Mouse (Mus musculus) CH12.LX (cell line): ENCODE measurements around the gene Stfa2l1. TPM values are rescaled to one million over a fixed set of nuclear protein-coding genes. Genes with fewer than 3 reads are reported as not detected.
"Not testable (repeated sequence)": the region's sequence is repeated elsewhere in the genome, so short reads cannot be mapped to it uniquely, and the experiment has no call there.

Experiments used
- DNase-seq: peaks from one replicate; pipeline ENCODE4 v3.0.0-alpha.2; 2013; ENCODE audit errors: extremely low read depth
- H3K27ac ChIP-seq: 2 replicates; pipeline ENCODE4 v1.5.1; 2012; ENCODE audit warnings: low read depth, mild to moderate bottlenecking, control low read depth, moderate library complexity; ENCODE audit not compliant: insufficient read depth
- H3K27me3 ChIP-seq: replicated peaks from 2 replicates; pipeline ENCODE3; 2012; ENCODE audit warnings: inconsistent platforms
- H3K36me3 ChIP-seq, 2 experiments: replicated peaks in 1 of 2; 2 replicates each; pipeline versions ENCODE3 to v1.6.1; 2012; ENCODE audit warnings: inconsistent platforms in 1 of 2, low read length in 1 of 2, mild to moderate bottlenecking in 1 of 2, mixed read lengths in 1 of 2, moderate library complexity in 1 of 2; ENCODE audit not compliant: control insufficient read depth in 1 of 2, insufficient read depth in 1 of 2
- H3K4me1 ChIP-seq, 2 experiments: 2 replicates each; pipeline ENCODE4 v1.6.1; 2012; ENCODE audit warnings: inconsistent platforms in 1 of 2, moderate library complexity in 1 of 2; ENCODE audit not compliant: insufficient read depth in 2 of 2, control insufficient read depth in 1 of 2
- H3K4me2 ChIP-seq: 2 replicates; pipeline ENCODE4 v1.6.1; 2012; ENCODE audit warnings: low read depth, mild to moderate bottlenecking, control low read depth; ENCODE audit not compliant: poor library complexity, insufficient read depth, severe bottlenecking
- H3K4me3 ChIP-seq, 3 experiments: fragments of 150-350 bp in 1 of 3; sonication (generic) in 1 of 3; replicated peaks in 1 of 3; 2 replicates each; pipeline versions ENCODE3 to v1.5.1; 2011 to 2012; ENCODE audit warnings: low read depth in 2 of 3, low read length in 2 of 3, mild to moderate bottlenecking in 2 of 3, moderate library complexity in 2 of 3, control low read depth in 1 of 3, improper control_type of control experiment in 1 of 3, inconsistent platforms in 1 of 3, mixed read lengths in 1 of 3; ENCODE audit not compliant: poor library complexity in 1 of 3
- H3K79me2 ChIP-seq: replicated peaks from 2 replicates; pipeline ENCODE4 v1.6.1; 2012; ENCODE audit warnings: mild to moderate bottlenecking, moderate library complexity; ENCODE audit not compliant: control insufficient read depth, poor library complexity, insufficient read depth, severe bottlenecking; ENCODE audit errors: extremely low read depth
- H3K9ac ChIP-seq: 2 replicates; pipeline ENCODE4 v1.6.1; 2012; ENCODE audit warnings: low read depth, mild to moderate bottlenecking, control low read depth, moderate library complexity; ENCODE audit not compliant: insufficient read depth
- H3K9me3 ChIP-seq: replicated peaks from 2 replicates; pipeline ENCODE3; 2012; ENCODE audit warnings: low read length, inconsistent platforms, mixed read lengths
- BHLHE40 ChIP-seq: IDR thresholded peaks from 2 replicates; pipeline ENCODE4 v1.6.1; 2011; ENCODE audit warnings: mild to moderate bottlenecking, low read depth, low read length, improper control_type of control experiment
- ELF1 ChIP-seq: IDR thresholded peaks from 2 replicates; pipeline ENCODE4 v1.6.1; 2014; ENCODE audit warnings: low read depth, mild to moderate bottlenecking, inconsistent platforms, low read length, improper control_type of control experiment
- EP300 ChIP-seq: IDR thresholded peaks from 2 replicates; pipeline ENCODE4 v1.6.1; 2011; ENCODE audit warnings: low read length, improper control_type of control experiment
- ETS1 ChIP-seq: conservative IDR thresholded peaks from 2 replicates; pipeline ENCODE4 v1.6.1; 2012; ENCODE audit warnings: low read depth, mild to moderate bottlenecking, inconsistent platforms, low read length, improper control_type of control experiment, moderate library complexity
- HCFC1 ChIP-seq: IDR thresholded peaks from 2 replicates; pipeline ENCODE4 v1.6.1; 2012; ENCODE audit warnings: low read depth, mild to moderate bottlenecking, inconsistent platforms, low read length, improper control_type of control experiment
- MAX ChIP-seq: IDR thresholded peaks from 2 replicates; pipeline ENCODE4 v1.6.1; 2011; ENCODE audit warnings: low read length, improper control_type of control experiment
- MEF2A ChIP-seq: IDR thresholded peaks from 2 replicates; pipeline ENCODE4 v1.6.1; 2014; ENCODE audit warnings: low read depth, mild to moderate bottlenecking, inconsistent platforms, low read length, improper control_type of control experiment, borderline replicate concordance
- MXI1 ChIP-seq: IDR thresholded peaks from 2 replicates; pipeline ENCODE4 v1.6.1; 2011; ENCODE audit warnings: mild to moderate bottlenecking, low read depth, low read length, improper control_type of control experiment
- NELFE ChIP-seq: IDR thresholded peaks from 2 replicates; pipeline ENCODE4 v1.6.1; 2011; ENCODE audit warnings: low read depth, low read length, improper control_type of control experiment
- POLR2A ChIP-seq: IDR thresholded peaks from 2 replicates; pipeline ENCODE4 v1.6.1; 2011; ENCODE audit warnings: low read depth, mild to moderate bottlenecking, improper control_type of control experiment, low read length
- SIN3A ChIP-seq: IDR thresholded peaks from 2 replicates; pipeline ENCODE4 v1.6.1; 2012; ENCODE audit warnings: low read length, improper control_type of control experiment, inconsistent platforms
- SMC3 ChIP-seq: IDR thresholded peaks from 2 replicates; pipeline ENCODE4 v1.6.1; 2011; ENCODE audit warnings: low read depth, low read length, improper control_type of control experiment
- UBTF ChIP-seq: IDR thresholded peaks from 2 replicates; pipeline ENCODE4 v1.6.1; 2012; ENCODE audit warnings: low read depth, mild to moderate bottlenecking, inconsistent platforms, low read length, improper control_type of control experiment, moderate library complexity
- ZC3H11A ChIP-seq: IDR thresholded peaks from 2 replicates; pipeline ENCODE4 v1.6.1; 2012; ENCODE audit warnings: low read depth, mild to moderate bottlenecking, inconsistent platforms, low read length, improper control_type of control experiment
- ZKSCAN1 ChIP-seq: IDR thresholded peaks from 2 replicates; pipeline ENCODE4 v1.6.1; 2012; ENCODE audit warnings: low read depth, inconsistent platforms, low read length, improper control_type of control experiment, borderline replicate concordance
- dilution Hi-C: fragments of 300-500 bp; cut with MboI; formaldehyde crosslinking; loops from 2 replicates; pipeline ENCODE4 v1.14.3; 2020; ENCODE audit warnings: low sequenced_read_pairs; ENCODE audit not compliant: extremely low pct_unique_long_range_greater_than_20kb, extremely low pct_ligation_motif_present
- in situ Hi-C: fragments of 300-500 bp; cut with MboI; formaldehyde crosslinking; loops from 3 replicates; pipeline ENCODE4 v1.14.3; 2019; ENCODE audit warnings: low sequenced_read_pairs, low pct_ligation_motif_present, low pct_unique_long_range_greater_than_20kb, mixed read lengths
- polyA plus RNA-seq: library from polyadenylated mRNA; unstranded; fragments of >175 nt; gene quantifications from 2 replicates; pipeline ENCODE4 v1.2.1, GENCODE M21; 2012; ENCODE audit warnings: low read depth; ENCODE audit not compliant: insufficient read length
- total RNA-seq, 2 experiments: library from RNA; depleted of rRNA; stranded (reverse); fragments of 300-350 nt in 1 of 2; fragments of >200 nt in 1 of 2; gene quantifications; 2 replicates each; pipeline ENCODE4 v1.2.3; 2012 to 2014

Gene Stfa2l1
- total and polyA plus RNA-seq, 3 experiments = not detected

GRCm38 (mm10) chr16:36199226-36199625 is 42.6 kb downstream of the Stfa2l1 start:
- no peaks in the 10 kb centered on the region for H3K36me3 ChIP-seq
- no peak overlapping the region for H3K9ac ChIP-seq
- TF ChIP-seq NELFE = no peak
- TF ChIP-seq HCFC1 = no peak
- no peak for TF ChIP-seq ZC3H11A
- TF ChIP-seq EP300 = no peak
- no peak for TF ChIP-seq MAX
- no peak for TF ChIP-seq BHLHE40
- TF ChIP-seq UBTF = no peak
- TF ChIP-seq SIN3A = no peak
- dilution Hi-C loops (no loop called here), in situ Hi-C loops (no loop called here)
- H3K4me3 ChIP-seq = no peak overlapping the region
- H3K4me1 ChIP-seq = 0 out of 4 replicates have a peak, but pooled peaks cover 0 to 5% of the 10 kb centered on the region in 2 experiments
- DNase-seq = no peak
- H3K27me3 ChIP-seq = no peaks in the 10 kb centered on the region
- H3K79me2 ChIP-seq = no peaks in the 10 kb centered on the region
- H3K27ac ChIP-seq = no peak overlapping the region
- H3K4me2 ChIP-seq = no peak overlapping the region
- no peaks in the 10 kb centered on the region for H3K9me3 ChIP-seq

GRCm38 (mm10) chr16:36203846-36204245 is 47.2 kb downstream of the Stfa2l1 start:
- dilution Hi-C loops = no loop called here
- Histone ChIP-seq H3K4me1 (0 out of 4 replicates have a peak, but pooled peaks cover 0 to 6% of the 10 kb centered on the region in 2 experiments), H3K27me3 (no peaks in the 10 kb centered on the region), H3K9me3 (no peaks in the 10 kb centered on the region), H3K79me2 (no peaks in the 10 kb centered on the region), H3K9ac (no peak overlapping the region), H3K4me2 (no peak overlapping the region), H3K4me3 (no peak overlapping the region), H3K36me3 (no peaks in the 10 kb centered on the region), H3K27ac (no peak overlapping the region)
- no peak for DNase-seq
- in situ Hi-C loops = no loop called here
- TF ChIP-seq MEF2A (no peak), SMC3 (no peak), MXI1 (no peak), POLR2A (no peak), ZKSCAN1 (no peak), ETS1 (no peak), MAX (no peak), ELF1 (no peak)

- in situ Hi-C loops, H3K79me2 ChIP-seq, H3K27me3 ChIP-seq, H3K9me3 ChIP-seq, DNase-seq, H3K4me3 ChIP-seq, H3K36me3 ChIP-seq, H3K9ac ChIP-seq, H3K4me2 ChIP-seq, H3K27ac ChIP-seq, dilution Hi-C loops: not testable (repeated sequence)
- peaks cover 0 to 15% of the 10 kb centered on the region in 2 experiments; a peak in 2 of 4 replicates for H3K4me1 ChIP-seq
Measured at GRCm38 (mm10) chr16:36205684-36206083, 49.1 kb downstream of the Stfa2l1 start.
